Mouse (Mus musculus) left cerebral cortex, adult 11 months (tissue): ENCODE measurements at regions not wholly inside any gene's neighbourhood (a gene's known extent, or its start where the extent isn't known, plus 50 kb on each side); places are given as distances from the start of the nearest gene placed in this dataset.

Experiments
- DNase-seq: peaks from one replicate; pipeline ENCODE4 v3.0.0; 2022; ENCODE audit warnings: low spot score

- no peak for DNase-seq
Observed at GRCm38 (mm10) chr10:60889792-60890191, 58.4 kb upstream of the Unc5b start.

- DNase-seq, result no peak
Observed at GRCm38 (mm10) chr10:60888541-60888940, 57.2 kb upstream of the Unc5b start.

GRCm38 (mm10) chr10:60885348-60886275, 54.2 kb upstream of the Unc5b start:
- no peak for DNase-seq

DNA sequence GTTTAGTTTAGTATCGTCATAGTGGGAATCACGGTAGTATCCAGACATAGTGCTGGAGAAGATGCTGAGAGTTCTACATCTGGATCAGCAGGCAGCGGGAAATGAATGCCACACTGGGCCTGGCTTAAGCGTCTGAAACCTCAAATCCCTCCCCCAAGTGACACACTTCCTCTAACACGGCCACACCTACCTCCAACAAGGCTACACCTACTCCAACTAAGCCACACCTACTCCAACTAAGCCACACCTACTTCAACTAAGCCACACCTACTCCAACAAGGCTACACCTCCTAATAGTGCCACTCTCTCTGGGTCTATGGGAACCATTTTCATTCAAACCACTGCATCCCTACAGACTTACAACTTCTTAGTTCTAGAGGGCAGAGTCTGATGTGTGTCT, 53.4 kb upstream of the Unc5b start:
- DNase-seq, result no peak
